Mouse (Mus musculus): ENCODE measurements around the gene C1qa.

The C1qa gene

DNA sequence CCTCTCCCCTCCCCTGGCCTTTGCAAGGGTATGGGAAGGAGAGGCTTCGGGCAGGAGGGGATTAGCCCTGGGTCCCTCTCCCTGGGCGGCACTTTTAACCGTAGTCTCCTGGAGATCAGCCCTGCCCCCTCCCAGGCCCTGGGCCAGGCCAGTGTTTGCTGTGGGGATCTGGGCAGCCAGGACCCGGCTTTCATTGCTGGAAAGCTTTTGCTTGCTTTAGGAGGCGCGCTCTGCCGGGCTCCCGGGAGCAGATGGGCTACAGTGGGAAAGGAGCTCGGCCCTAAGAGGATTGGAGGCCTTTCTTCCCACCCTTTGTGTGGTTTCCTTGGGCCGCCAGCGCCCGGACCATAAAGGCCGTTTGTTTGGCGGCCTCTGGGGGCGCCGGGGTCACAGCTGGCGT is 36.8 kb downstream of the C1qa start:
- WGBS = 32% methylated on average over 17 of the region's 17 CpGs

DNA sequence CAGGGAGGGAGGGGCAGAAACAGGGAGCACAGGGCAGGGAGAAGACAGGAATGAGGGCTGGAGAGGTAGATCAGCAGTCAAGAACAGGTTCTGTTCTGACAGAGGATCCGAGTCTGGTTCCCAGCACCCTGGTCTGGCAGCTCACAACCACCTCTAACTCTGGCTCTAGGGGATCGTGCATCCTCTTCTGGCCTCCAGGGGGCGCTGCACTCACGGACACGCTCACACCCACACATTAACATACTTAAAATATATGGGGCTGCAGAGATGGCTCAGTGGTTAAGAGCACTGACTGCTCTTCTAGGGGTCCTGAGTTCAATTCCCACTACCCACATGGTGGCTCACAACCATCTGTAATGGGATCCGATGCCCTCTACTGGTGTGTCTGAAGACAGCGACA is 38.6 kb downstream of the C1qa start:
- 80% methylated on average over 7 of the region's 7 CpGs for WGBS

DNA sequence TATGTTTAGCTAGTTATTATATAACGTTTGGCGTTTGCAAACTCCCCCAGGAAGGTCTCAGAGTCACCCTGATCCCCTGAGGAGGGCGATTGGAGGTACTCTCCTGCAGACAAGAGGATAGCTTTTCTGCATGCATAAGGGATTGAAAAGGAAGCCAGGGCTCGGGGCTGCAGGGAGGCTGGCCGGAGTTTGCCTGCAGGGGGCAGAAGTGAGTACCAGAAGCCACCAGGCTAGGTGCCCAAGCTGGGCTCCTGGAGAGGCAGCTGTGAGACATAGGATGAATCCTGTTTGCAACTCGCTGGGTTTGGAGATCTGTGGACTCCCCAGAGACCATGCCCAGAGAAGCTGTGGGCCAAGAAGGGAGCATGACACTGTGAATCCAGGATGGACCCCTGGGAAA is 43.5 kb downstream of the C1qa start:
- WGBS = 45% methylated on average over 6 of the region's 6 CpGs

DNA sequence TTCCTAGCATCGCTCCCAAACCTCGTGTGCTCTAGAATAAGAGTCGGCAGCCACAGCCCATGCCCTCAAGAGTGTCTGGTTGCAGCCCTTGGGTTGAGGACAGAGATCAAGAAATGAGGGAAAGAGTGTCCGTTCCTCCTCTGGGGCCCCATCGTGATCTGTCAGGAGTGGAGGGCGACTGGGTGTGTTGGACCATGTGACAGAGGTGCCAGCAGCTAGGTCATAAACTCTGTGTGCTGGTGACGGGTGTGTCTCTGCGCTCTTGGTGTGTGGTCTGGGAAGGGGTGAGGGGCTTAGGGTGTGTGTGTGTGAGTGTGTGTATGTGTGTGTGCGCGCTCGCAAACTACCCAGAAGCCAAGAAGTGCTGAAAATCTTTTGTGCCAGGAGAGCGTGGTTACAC is 45.6 kb downstream of the C1qa start:
- 94% methylated on average over 12 of the region's 12 CpGs for WGBS

DNA sequence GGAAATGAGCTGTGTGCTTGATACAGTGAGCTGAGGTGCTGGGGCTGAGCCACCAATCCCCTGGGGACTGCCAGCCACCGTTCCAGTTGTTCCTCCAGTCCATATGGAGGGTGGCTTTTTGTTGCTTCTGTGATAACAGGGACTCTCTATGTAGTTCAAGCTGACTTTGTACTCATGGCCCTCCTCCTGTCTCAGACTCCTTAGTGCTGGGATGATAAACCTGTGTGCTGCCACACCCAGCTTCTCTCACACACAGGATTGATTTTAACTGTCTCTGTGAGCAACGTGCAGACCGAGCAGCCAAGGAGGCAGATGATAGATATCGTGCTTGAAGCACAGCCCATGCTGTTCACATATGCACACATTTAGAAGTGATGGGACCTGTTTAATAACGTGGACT is 46.5 kb downstream of the C1qa start:
- WGBS = 74% methylated on average over 5 of the region's 5 CpGs

DNA sequence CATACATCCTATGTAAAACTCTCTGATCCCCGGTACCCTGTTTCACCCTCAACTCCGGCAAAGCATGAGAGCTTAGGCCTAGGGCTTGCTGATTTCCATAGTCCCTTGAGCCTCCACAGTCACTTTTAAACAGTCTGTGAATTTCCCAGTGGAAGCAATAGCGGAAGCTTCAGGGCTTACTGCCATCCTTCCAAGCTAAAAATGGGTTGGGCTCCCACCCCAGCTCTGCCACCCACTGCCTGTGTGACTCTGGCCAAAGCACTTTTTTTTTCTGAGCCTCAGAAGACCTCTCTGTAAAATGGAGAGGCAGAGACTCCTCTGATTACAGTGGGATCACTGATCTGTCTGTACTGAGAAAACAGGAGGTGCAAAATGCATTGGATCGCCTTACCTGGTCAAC is 50.0 kb downstream of the C1qa start:
- WGBS = 46% methylated on average over 4 of the region's 4 CpGs

DNA sequence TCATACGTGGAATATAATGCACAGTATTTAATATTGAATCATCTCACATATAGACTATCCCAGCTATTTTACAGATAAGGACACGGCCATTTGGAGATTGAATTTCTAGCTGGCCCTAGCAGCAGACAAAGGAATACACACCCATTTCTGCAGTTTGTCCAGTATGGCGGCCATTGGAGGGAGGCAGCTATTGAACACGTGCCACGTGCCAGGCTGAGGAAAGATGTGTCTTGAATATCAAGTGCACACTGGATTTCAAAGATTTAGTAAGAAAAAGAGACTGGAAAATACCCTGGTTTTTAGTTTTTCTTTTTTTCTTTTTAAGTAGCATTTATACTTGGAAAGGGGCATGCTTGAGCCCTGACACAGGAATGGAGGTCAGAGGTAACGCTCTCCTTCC is 51.4 kb downstream of the C1qa start:
- WGBS = 66% methylated on average over 6 of the region's 6 CpGs
